Mouse (Mus musculus): ENCODE results near the gene Adh4.
"Not testable (repeated sequence)": the region's sequence is repeated elsewhere in the genome, so short reads cannot be mapped to it uniquely, and the experiment has no call there.

Gene Adh4

GRCm38 (mm10) chr3:138415121-138415690 is at the start of gene Adh4:
Gene Adh4, plus strand, starts transcription at chr3:138415466.
- DNase-seq, result no peak

GRCm38 (mm10) chr3:138366181-138366580 is 49.1 kb upstream of the Adh4 start:
- no peak for DNase-seq

DNA sequence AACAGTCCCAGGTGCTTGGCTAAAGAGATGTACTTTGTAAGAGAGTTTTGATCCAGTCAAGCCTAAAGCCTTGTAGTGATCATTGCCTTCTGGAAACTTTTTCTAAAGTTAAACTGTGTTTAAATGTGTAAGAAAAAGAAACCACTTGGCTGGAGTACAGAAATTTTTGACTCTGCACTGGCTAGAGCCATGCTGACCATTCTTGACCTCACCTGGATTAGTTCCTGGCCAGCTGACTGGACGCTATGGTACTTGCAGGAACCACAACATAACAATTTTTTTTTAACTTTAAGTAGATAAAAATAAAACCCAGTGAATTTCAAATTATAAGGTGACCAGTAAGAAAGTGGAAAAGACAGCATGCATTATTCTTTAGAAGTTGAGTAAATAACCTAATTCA is 45.7 kb upstream of the Adh4 start:
- DNase-seq, result no peak

GRCm38 (mm10) chr3:138370289-138370688 is 45.0 kb upstream of the Adh4 start:
- not testable (repeated sequence) for DNase-seq

GRCm38 (mm10) chr3:138373920-138374319 is 41.3 kb upstream of the Adh4 start:
- no peak for DNase-seq

DNA sequence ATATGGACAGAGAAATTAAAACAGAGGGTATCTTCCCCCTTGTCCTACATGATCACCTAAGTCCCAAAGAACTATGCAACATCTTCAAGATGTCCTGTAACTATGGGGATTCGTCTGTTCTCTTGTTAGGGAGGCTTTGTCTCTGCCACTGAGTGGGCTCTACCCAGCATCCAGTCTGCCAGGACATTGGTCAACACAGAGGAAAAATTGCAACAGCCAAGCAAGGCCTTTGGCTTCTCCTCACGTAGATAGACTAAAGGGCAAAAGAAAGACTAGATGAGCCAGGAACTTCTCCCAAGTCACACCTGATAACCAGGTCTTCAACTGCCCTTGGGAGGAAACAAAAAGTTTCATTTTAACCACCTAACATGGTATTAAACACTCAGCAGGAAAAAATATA is 40.1 kb upstream of the Adh4 start:
- no peak for DNase-seq

- no peak for DNase-seq
These were observed 34.1 kb upstream of the Adh4 start for GRCm38 (mm10) chr3:138381133-138381532.

DNA sequence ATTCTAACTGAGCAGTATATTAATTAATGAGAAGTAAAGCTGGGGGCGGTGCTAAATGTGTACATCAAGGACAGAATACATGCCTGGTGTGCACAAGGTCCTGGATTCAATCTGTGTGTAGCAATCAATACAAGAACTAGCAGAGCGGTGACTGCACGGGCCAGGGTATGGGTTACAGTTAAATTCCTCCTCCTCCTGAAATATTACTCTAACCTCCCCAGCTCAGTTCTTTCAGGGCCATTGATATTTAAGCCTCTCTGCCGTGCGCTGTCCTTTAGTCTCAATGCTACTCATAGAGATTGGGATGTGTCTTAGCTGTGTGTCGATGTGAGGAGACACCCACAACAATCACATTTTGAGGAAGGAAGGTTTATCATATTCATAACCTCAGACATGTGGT is 28.1 kb upstream of the Adh4 start:
- no peak for DNase-seq

- no peak for DNase-seq
These were observed 10.4 kb upstream of the Adh4 start for GRCm38 (mm10) chr3:138404872-138405271.

GRCm38 (mm10) chr3:138405341-138405740 is 9.9 kb upstream of the Adh4 start:
- no peak for DNase-seq

DNA sequence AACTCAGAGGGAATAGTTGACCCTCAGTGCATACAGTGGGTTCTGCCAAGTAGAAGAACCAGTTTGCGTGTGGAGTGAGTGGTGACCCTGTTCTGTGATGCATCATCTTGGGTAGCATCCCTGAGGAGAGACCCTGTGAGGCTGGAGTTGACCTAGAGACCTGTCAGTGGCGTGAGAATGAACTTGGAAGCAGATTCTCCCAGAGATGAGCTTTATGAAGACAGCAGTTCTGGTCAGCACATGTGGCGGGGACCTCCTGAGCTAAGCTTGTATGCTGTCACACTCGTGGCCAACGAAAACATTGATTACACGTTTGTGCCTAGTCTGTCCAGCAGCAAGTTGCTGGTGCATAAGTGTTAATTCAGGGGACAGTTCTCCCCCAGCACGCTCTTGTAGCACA is 9.4 kb upstream of the Adh4 start:
- no peak for DNase-seq

DNA sequence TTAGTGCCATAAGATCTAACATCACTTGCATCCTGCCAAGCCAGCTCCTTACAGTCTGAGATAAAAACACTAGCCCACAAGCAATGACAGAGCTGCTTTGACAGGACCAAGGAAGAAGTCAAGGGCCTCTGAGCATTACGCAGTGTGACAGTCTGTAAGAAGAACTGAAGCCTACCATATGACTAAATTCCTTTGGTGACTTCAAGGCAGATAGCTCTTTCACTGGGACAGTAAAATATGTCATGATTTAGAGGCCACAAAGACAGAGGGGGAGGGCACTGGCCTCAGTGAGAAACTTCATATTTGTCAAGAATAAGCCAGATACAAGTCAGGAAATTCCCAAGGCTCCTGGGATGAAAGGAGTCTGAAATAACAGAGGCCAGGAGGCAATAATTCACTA is 7.3 kb upstream of the Adh4 start:
- DNase-seq, result no peak

GRCm38 (mm10) chr3:138409585-138409984 is 5.7 kb upstream of the Adh4 start:
- no peak for DNase-seq

- no peak for DNase-seq
These were observed 5.1 kb upstream of the Adh4 start for GRCm38 (mm10) chr3:138410211-138410610.

DNA sequence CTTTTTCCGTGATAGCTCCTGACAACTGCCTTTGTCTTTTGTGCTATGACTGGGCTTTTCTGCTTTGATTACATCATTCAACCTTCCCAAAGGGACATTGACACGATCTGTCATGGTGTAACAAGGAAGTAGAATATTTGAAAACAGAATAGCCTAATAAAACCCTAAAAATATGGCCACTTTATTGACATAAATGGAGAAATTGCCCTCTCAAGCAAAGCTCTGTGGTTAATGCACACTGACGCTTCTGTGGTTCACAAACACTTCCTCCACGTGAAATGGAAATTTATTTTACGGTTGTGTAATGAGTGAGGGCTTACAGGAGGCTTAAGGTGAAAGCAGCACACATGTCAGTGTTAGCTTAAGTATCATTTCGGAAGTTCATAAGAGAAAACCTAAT is 4.1 kb downstream of the Adh4 start:
- DNase-seq, result no peak

DNA sequence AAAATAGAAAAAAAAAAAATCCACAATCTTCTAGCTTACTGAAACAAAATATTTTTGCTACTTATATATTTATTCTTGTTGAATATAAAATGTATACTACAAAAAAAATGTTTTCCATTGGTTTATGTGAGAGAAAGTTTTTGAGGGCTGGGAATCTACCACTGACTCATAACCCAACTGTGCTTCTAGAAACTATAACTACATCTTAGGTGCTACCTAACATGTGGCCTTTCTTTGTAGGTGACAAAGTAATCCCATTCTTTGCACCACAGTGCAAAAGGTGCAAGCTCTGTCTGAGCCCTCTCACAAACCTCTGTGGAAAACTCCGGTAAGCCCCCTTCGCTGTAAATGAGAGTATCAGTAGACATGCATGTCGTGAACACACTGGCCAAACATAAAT is 5.1 kb downstream of the Adh4 start:
- DNase-seq, result no peak

DNA sequence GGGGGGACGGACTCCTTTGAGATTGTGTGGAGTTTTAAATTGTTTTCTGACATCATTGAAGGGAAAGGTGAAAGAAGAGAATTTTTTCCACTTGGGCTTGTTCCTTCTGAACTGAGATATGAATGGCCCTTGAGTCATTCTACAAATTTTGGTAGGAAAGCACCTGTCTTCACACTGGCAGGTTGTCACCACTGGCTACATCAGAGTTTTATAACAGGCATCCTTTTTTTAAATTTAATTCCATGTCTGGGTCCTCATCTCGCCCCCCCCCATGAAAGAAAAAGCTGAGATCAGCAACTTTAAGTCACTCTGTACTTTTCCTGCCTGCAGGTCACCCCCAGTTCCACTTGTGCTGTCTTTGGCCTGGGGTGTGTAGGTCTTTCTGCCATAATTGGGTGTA is 8.4 kb downstream of the Adh4 start:
- no peak for DNase-seq

GRCm38 (mm10) chr3:138424247-138424646 is 9.0 kb downstream of the Adh4 start:
- no peak for DNase-seq

GRCm38 (mm10) chr3:138430360-138430976 is 15.2 kb downstream of the Adh4 start:
- no peak for DNase-seq

DNA sequence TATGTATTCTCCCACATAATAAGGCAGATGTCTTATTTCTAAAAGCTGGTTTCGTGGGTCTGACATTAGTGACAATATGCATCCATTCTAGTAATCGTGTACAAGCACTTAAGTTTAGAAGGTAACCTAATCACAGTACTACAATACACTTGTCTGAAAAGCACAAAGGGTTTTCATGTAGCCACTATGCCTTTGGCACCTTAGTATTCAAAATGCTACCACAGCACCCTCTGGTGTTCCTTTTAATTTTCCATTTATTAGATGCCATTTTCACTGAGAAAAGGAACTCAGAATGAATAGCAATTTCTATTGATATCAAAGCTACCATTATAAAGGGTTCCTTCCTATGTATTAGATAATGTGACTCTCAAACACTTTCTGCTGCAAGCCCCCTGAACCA is 16.6 kb downstream of the Adh4 start:
- no peak for DNase-seq

DNA sequence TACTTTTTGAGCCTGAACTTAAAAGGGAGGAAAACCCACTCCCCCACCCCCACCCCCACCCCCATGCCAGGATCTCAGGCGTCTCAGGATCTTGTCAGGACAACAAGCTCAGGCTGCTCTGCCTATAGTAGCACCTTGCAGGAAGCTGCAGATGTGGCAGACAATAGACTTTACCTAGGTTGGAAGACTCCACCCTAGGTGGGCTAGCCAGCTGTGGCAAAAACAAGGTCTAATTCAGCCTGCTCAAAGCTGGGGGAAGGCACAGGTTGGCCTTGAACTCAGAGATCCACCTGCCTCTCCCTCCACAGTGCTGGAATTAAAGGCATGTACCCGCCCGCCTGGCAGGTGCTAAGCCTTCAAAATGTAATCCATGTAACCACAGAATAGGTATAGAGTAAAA is 23.4 kb downstream of the Adh4 start:
- DNase-seq, result no peak

- no peak for DNase-seq
These were observed 26.9 kb downstream of the Adh4 start for GRCm38 (mm10) chr3:138442203-138442602.

- peak; percentile 95 for DNase-seq
These were observed 27.6 kb downstream of the Adh4 start, which contains the start of gene Adh5 for GRCm38 (mm10) chr3:138442612-138443464. Gene Adh5, plus strand, starts transcription at chr3:138443093.

GRCm38 (mm10) chr3:138443465-138443771 is 28.2 kb downstream of the Adh4 start:
- DNase-seq, result no peak

Data from thymus, postnatal 14 days (tissue).